Mouse (Mus musculus) embryonic facial prominence, embryonic 12.5 days (tissue): Measurements from ENCODE around the gene Gm49405. TPM values are rescaled to one million over a fixed set of nuclear protein-coding genes. Genes with fewer than 3 reads are reported as not detected.

ENCODE experiments used
- ATAC-seq: fragments of 200-750 bp; cut with Nextera tagmentation; 2 replicates; pipeline ENCODE4 v1.8.0; 2017; ENCODE audit not compliant: insufficient number of reproducible peaks, insufficient read depth, low FRiP score, low TSS enrichment
- H3K27ac ChIP-seq: fragments of 300-500 bp; sonication (generic); 2 replicates; pipeline ENCODE4 v1.5.1; 2016; ENCODE audit warnings: mild to moderate bottlenecking
- H3K27me3 ChIP-seq: fragments of 300-500 bp; sonication (generic); 2 replicates; pipeline ENCODE4 v1.6.1; 2016; ENCODE audit warnings: mild to moderate bottlenecking, moderate library complexity
- H3K36me3 ChIP-seq: fragments of 300-500 bp; sonication (generic); 2 replicates; pipeline ENCODE4 v1.6.1; 2016; ENCODE audit warnings: mild to moderate bottlenecking
- H3K4me1 ChIP-seq: fragments of 300-500 bp; sonication (generic); 2 replicates; pipeline ENCODE4 v1.6.1; 2016
- H3K4me2 ChIP-seq: fragments of 300-500 bp; sonication (generic); replicated peaks from 2 replicates; pipeline ENCODE4 v1.6.1; 2016; ENCODE audit warnings: mild to moderate bottlenecking, moderate library complexity
- H3K4me3 ChIP-seq: fragments of 300-500 bp; sonication (generic); 2 replicates; pipeline ENCODE4 v1.5.1; 2016; ENCODE audit warnings: mild to moderate bottlenecking
- H3K9ac ChIP-seq: fragments of 300-500 bp; sonication (generic); 2 replicates; pipeline ENCODE4 v1.6.1; 2016; ENCODE audit warnings: mild to moderate bottlenecking, moderate library complexity
- H3K9me3 ChIP-seq: fragments of 300-500 bp; sonication (generic); 2 replicates; pipeline ENCODE4 v1.6.1; 2016; ENCODE audit warnings: mild to moderate bottlenecking, moderate library complexity
- WGBS: fragments of 180-500 bp; shearing (Covaris S2); methylation state at CpG from one replicate; pipeline ENCODE4 v1.1.7; 2016; 5-methylcytosine and 5-hydroxymethylcytosine counted together
- polyA plus RNA-seq: library from polyadenylated mRNA; unstranded; fragments of >200 nt; fragmentation: Nextera tagmentation; extraction: Ambion mirVana; gene quantifications from 2 replicates; pipeline ENCODE4 v1.2.1, GENCODE M21; 2016

Gm49405 gene
- polyA plus RNA-seq, 1 experiment from 2014 or later, result 4.0 TPM

DNA sequence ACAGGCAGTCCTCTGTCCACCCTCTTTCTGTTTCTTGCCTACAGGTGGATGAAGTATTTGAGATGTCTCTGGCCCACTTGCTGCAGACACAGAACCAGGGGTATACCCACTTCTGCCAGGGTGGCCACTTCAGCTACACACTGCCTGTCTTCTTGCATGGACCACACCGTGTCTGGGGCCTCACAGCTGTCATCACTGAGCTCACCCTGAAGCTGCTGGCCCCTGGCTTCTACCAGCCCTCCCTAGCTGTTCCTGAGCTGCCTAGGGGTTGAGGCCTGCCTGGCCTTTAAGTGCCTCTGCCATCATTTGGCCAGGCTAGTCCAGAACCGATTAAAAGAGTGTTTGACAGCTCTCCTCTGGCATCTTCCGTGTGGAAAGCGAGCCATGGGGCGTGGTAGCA lies 1.3 kb downstream of the Gm49405 start:
- no peak overlapping the region for H3K27ac ChIP-seq

DNA sequence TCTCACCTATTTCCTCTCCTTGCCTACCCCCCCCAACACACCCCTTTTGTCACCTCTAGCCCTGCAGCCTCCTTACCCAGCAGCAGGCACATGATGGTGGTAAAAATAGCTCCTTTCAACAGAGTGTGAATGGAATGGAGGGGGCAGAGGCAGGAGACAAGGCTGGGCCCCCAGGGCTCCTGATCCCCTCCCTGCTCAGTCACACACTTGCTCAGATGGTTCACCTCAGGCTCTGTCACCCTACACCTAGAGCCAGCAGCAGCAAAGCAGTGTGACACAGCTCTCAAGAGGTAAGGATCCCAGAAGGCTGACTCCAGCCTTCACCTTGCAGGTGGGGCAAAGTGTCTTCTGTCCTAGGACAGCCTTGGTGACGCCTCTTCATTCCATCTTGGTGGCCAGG lies 2.7 kb downstream of the Gm49405 start, which contains the start of gene Doc2g:
Gene Doc2g, plus strand, starts transcription at position 202 of the 400 bp plus-strand sequence.
- Histone ChIP-seq H3K36me3 (peaks cover 27% of the 10 kb centered on the region), H3K4me2 (no peak within 1 kb of the TSS), H3K27ac (no peak within 1 kb of the TSS), H3K27me3 (no peaks in the 10 kb centered on the region), H3K9me3 (no peaks in the 10 kb centered on the region), H3K4me3 (no peak within 1 kb of the TSS), H3K9ac (no peak within 1 kb of the TSS), H3K4me1 (peaks cover 14% of the 10 kb centered on the region)
- no peak for ATAC-seq
- 93% methylated on average over 1 of the region's 1 CpGs for WGBS

More for the DNA sequence above, 1.3 kb downstream of the Gm49405 start:
- H3K27me3 ChIP-seq, result no peaks in the 10 kb centered on the region
- H3K4me1 ChIP-seq, result peaks cover 14% of the 10 kb centered on the region
- 86% methylated on average over 5 of the region's 5 CpGs for WGBS
- H3K9ac ChIP-seq, result no peak overlapping the region
- H3K36me3 ChIP-seq, result peaks cover 13% of the 10 kb centered on the region
- no peak overlapping the region for H3K4me3 ChIP-seq
- no peak for ATAC-seq
- no peaks in the 10 kb centered on the region for H3K9me3 ChIP-seq
- H3K4me2 ChIP-seq, result peak overlapping the region; percentile 76; the same call in 1 of the 2 replicates

DNA sequence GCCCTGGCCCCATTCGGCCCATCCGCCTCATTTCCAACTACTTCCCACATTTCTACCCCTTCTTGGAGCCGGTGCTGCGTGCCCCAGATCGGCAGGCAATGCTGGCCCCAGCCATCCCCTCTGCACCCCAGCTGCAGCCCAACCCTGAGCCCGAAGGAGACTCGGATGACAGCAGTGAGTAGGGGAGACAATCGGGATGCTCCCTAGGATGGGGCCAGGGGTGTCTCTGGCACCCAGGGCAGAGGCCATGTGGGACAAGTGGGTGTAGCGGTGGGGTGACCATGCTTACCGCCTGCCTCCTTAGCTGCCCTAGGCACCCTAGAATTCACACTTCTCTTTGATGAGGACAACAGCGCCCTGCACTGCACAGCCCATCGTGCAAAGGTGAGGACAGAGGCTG lies 3.2 kb downstream of the Gm49405 start:
- Histone ChIP-seq H3K27ac (no peak overlapping the region), H3K27me3 (no peaks in the 10 kb centered on the region), H3K4me1 (peaks cover 14% of the 10 kb centered on the region), H3K9me3 (no peaks in the 10 kb centered on the region), H3K4me2 (no peak overlapping the region), H3K9ac (no peak overlapping the region), H3K4me3 (no peak overlapping the region), H3K36me3 (peaks cover 32% of the 10 kb centered on the region)
- ATAC-seq, result no peak
- 81% methylated on average over 12 of the region's 12 CpGs for WGBS

DNA sequence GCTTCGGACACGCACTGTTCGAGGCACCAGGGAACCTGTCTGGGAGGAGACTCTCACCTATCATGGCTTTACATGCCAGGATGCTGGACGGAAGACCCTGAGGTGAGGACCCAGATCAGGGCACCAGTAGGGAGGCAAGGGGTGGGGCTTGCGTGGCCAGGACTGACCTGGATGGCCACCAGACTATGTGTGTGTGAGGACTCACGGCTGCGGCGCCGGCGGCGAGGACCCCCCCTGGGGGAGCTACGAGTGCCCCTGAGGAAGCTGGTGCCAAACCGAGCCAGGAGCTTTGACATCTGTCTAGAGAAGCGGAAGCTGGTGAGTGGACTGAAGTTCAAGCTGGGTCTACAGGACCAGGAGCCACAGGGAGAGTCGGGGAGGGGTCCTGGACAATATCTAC lies 3.9 kb downstream of the Gm49405 start:
- Histone ChIP-seq H3K27me3 (no peaks in the 10 kb centered on the region), H3K9ac (no peak overlapping the region), H3K27ac (no peak overlapping the region), H3K36me3 (peaks cover 38% of the 10 kb centered on the region), H3K4me3 (no peak overlapping the region), H3K4me2 (no peak overlapping the region), H3K9me3 (no peaks in the 10 kb centered on the region), H3K4me1 (peaks cover 14% of the 10 kb centered on the region)
- 87% methylated on average over 15 of the region's 15 CpGs for WGBS
- no peak for ATAC-seq

DNA sequence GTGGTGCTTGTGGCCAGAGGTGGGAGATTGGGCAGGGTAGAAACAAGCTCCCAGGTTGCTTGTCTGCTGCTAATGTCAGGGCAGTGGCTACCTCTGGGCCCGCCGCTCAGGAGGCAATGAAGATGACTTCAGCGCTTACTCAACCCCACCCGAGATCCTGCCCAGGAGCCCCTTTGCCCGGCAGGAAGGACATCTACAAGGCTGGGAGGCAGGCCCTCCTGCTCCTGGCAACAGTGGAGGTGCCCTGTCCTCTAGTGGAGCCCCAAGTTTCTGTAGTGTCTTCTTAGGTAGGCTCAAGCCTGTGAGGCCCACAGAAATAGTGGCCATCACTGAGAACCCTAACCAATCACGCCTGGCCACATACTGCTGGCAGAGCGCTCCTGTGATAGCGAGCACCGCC lies 4.7 kb downstream of the Gm49405 start:
- Histone ChIP-seq H3K4me1 (peaks cover 10% of the 10 kb centered on the region), H3K4me2 (no peak overlapping the region), H3K36me3 (peaks cover 45% of the 10 kb centered on the region), H3K9me3 (no peaks in the 10 kb centered on the region), H3K4me3 (no peak overlapping the region), H3K27ac (no peak overlapping the region), H3K27me3 (no peaks in the 10 kb centered on the region), H3K9ac (no peak overlapping the region)
- ATAC-seq, result no peak
- WGBS, result 92% methylated on average over 9 of the region's 9 CpGs

DNA sequence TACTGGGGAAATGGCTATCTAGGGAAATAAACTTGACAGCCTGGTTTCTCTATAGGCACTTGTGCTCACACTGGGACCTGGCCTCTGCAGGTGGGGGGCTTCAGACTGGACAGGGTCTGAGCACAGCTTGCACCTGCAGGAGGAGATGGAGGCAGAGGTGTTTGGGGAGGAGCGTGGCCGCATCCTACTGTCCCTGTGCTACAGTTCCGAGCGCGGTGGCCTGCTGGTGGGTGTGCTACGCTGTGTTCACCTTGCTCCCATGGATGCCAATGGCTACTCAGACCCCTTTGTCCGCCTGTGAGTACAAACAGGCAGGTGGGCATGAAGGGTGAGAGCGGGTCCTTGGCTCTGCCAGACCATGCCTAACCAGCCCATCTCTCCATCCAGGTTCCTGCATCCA lies 5.5 kb downstream of the Gm49405 start:
- WGBS, result 86% methylated on average over 8 of the region's 8 CpGs
- no peaks in the 10 kb centered on the region for H3K27me3 ChIP-seq
- H3K4me3 ChIP-seq, result no peak overlapping the region
- no peaks in the 10 kb centered on the region for H3K9me3 ChIP-seq
- H3K27ac ChIP-seq, result no peak overlapping the region
- peaks cover 8% of the 10 kb centered on the region for H3K4me1 ChIP-seq
- ATAC-seq, result no peak
- H3K4me2 ChIP-seq, result no peak overlapping the region
- H3K36me3 ChIP-seq, result peaks cover 51% of the 10 kb centered on the region
- H3K9ac ChIP-seq, result no peak overlapping the region

DNA sequence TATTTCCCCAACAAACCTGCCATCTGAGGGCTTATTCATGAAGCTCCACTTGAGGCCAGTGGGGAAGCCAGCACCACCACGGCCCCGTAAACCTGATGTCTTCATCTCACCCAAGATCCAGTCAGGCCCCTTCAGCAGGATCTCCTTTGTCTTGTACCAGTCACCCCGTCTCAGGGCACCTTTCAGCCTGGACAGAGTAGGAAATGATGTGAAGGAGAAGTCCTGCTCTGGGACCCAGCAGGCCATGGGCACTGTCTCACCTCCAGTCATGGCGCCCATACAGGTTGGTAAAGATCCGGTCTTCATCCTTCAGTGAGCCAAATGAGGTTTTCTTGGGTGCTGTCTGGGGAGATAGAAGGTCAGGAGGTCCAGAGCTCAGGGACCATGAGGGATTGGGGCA lies 10.7 kb downstream of the Gm49405 start:
- H3K27me3 ChIP-seq, result no peaks in the 10 kb centered on the region
- no peaks in the 10 kb centered on the region for H3K9me3 ChIP-seq
- H3K9ac ChIP-seq, result no peak overlapping the region
- whole genome bisulfite sequencing, result 91% methylated on average over 5 of the region's 5 CpGs
- H3K4me3 ChIP-seq, result no peak overlapping the region
- H3K4me1 ChIP-seq, result peaks cover 6% of the 10 kb centered on the region
- H3K36me3 ChIP-seq, result peaks cover 46% of the 10 kb centered on the region
- peak overlapping the region; percentile 72; the same call in 1 of the 2 replicates for H3K4me2 ChIP-seq
- ATAC-seq, result no peak
- H3K27ac ChIP-seq, result no peak overlapping the region

DNA sequence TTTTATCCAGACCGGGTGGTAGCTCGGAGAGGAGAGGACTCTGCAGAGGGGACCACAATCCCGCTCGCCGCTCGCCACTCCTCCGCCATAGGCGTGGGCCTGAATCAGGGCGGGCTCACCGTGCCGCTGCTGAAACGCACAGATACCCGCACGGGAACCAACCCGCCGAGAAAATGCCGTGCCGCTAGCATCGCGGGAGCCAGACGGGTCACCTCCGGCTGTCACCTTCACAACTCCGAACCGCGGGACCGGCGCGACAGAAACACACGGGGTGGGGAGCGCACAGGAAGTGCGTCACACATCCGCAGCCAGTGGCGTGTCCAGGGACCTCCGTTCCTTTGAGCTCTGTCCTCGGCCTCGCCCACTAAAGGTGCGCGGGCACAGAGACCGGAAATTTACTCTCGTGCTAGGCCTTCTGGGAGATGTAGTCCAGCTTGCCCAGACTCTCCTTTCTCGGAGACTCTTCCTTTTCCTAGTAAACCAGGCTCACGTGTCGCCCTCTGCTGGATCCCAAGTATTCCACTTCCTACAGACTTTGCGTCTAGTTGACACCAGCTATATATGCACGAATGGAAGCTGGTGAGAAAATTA lies 12.1 kb downstream of the Gm49405 start, which contains the start of gene Ndufv1:
Gene Ndufv1, minus strand, starts transcription at position 375 of the 591 bp plus-strand sequence.
- ATAC-seq, result peak; percentile 97
- Histone ChIP-seq H3K27ac (no peak within 1 kb of the TSS), H3K36me3 (peaks cover 32% of the 10 kb centered on the region)

DNA sequence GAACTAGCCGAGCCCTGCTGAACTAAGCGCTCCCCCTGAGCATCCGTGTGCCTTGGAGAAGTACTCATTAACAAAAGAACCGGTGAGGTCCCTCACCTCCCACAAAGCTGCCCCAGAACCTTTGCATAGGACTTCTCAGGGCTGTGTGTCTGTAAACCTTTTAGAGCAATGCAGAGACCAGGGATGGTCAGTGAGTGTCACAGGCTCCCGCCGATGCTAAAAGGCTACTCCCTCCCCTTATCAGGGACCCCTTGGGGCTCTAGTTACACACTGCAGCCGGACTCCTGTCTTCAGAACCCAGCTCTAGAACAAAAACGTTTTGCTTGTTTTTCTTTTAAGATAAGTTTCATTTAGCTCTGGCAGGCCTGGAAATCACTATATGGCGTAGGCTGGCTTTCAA lies 12.6 kb downstream of the Gm49405 start:
- Histone ChIP-seq H3K27me3 (no peaks in the 10 kb centered on the region), H3K4me1 (peaks cover 6% of the 10 kb centered on the region), H3K9ac (0 out of 2 replicates have a peak overlapping the region, but pooled peaks have one; percentile 22), H3K27ac (no peak overlapping the region), H3K36me3 (peaks cover 27% of the 10 kb centered on the region), H3K9me3 (no peaks in the 10 kb centered on the region), H3K4me3 (peak overlapping the region; percentile 87), H3K4me2 (peak overlapping the region; percentile 47)
- WGBS, result 18% methylated on average over 9 of the region's 9 CpGs
- ATAC-seq, result peak; percentile 23; the same call in 1 of the 2 replicates

More for the DNA sequence above, 12.1 kb downstream of the Gm49405 start, which contains the start of gene Ndufv1:
- H3K9me3 ChIP-seq, result no peaks in the 10 kb centered on the region
- under 1% methylated on average over 45 of the region's 45 CpGs for WGBS
- no peaks in the 10 kb centered on the region for H3K27me3 ChIP-seq
- H3K4me3 ChIP-seq, result peak within 1 kb of the TSS; percentile 87
- peak within 1 kb of the TSS; percentile 72 for H3K4me2 ChIP-seq
- H3K9ac ChIP-seq, result peak within 1 kb of the TSS; percentile 68
- H3K4me1 ChIP-seq, result peaks cover 6% of the 10 kb centered on the region

DNA sequence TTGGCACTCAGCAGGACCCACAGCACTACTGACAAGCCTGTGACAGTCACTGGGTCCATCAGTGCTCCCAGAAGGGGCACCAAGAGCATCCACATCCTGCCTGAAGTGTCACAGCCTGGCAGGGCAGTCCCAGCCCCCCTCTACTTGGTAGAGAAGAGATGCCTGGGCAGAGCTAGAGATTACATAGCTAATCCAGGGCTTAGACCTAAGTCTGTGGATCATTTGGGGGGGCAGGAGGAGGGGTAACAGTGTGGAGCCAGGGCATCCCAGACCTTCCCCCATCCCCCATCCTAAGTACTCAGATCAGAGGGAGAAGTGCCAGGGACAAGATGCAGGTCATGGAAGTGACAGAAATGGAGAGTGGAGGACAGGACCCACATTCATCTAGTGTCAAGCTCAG lies 14.4 kb downstream of the Gm49405 start:
- no peak overlapping the region for H3K4me2 ChIP-seq
- H3K4me1 ChIP-seq, result peaks cover 6% of the 10 kb centered on the region
- no peak for ATAC-seq
- no peak overlapping the region for H3K4me3 ChIP-seq
- H3K36me3 ChIP-seq, result peaks cover 10% of the 10 kb centered on the region
- H3K9ac ChIP-seq, result no peak overlapping the region
- H3K9me3 ChIP-seq, result no peaks in the 10 kb centered on the region
- H3K27ac ChIP-seq, result no peak overlapping the region
- no peaks in the 10 kb centered on the region for H3K27me3 ChIP-seq

DNA sequence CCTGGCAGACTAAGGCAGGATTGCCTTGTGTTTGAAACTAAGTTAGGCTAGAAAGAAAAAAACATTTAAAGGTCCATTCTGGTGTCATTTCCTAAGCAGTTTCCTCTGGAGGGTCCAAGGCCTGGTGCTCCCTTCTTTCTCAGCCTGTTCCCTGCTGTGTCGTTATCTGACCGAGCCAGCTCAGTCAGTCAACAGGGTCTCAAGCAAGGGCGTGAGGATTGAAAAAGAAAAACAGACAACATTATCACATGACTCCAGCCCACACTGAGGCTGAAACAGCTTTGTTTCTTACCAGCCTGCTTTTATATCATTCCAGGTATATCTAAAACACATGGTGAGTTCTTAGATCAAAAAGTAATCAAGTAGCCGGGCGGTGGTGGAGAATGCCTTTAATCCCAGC lies 15.2 kb downstream of the Gm49405 start:
- Histone ChIP-seq H3K27me3 (no peaks in the 10 kb centered on the region), H3K36me3 (peaks cover 4% of the 10 kb centered on the region; the same call in 1 of the 2 replicates), H3K9ac (no peak overlapping the region), H3K4me2 (no peak overlapping the region), H3K4me3 (no peak overlapping the region), H3K4me1 (peaks cover 6% of the 10 kb centered on the region), H3K9me3 (no peaks in the 10 kb centered on the region), H3K27ac (no peak overlapping the region)
- no peak for ATAC-seq
- 47% methylated on average over 5 of the region's 5 CpGs for WGBS

DNA sequence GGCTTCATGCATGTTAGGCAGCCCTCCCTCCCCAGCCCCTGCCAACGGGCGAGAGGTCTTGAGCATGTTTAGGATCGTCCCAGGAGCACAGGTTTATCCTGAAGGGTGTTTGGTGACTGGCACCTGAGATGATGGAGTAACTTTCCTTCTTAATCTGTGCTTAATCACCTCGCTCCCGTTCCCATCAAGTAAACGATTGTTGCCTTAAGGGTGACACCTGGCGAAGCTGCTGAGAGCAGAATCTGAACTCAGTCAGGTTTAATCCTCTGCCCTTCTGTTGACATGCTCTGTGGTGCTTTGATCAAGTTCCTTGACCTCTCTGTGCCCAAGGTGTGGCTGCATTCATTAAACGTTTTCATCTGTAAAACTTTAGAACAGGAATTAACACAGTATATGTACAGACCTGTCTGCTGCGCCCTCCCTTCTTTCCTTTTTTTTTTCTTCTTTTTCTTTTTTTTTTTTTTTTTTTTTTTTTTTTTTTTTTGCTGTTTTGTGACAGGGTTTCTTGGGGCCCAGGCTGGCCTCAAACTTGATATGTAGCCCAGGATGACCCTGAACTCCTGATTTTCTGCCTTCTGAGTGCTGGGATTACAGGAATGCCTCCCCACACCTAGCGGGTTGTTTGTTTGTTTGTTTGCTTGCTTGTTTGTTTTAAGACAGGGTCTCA lies 17.6 kb downstream of the Gm49405 start:
- Histone ChIP-seq H3K9me3 (no peaks in the 10 kb centered on the region), H3K27me3 (no peaks in the 10 kb centered on the region), H3K27ac (no peak overlapping the region), H3K36me3 (no peaks in the 10 kb centered on the region), H3K9ac (no peak overlapping the region), H3K4me3 (no peak overlapping the region), H3K4me2 (no peak overlapping the region), H3K4me1 (no peaks in the 10 kb centered on the region)
- WGBS, result 55% methylated on average over 10 of the region's 10 CpGs
- no peak for ATAC-seq
